Mouse (Mus musculus): ENCODE data around the gene Lrrn4cl.

- TF ChIP-seq CTCF (IDR thresholded peaks at IDR 0.05; ENCODE audit: borderline replicate concordance, insufficient read depth, low read depth, low read length), result no peak
- peak; percentile 82; the same call in 1 of the 2 replicates for TF ChIP-seq POLR2A (IDR thresholded peaks at IDR 0.05; ENCODE audit: borderline replicate concordance, insufficient read depth, low read length)
These were observed 31.6 kb upstream of the Lrrn4cl start, which contains the start of gene Ttc9c for GRCm38 (mm10) chr19:8818801-8819595.
